Mouse (Mus musculus) spleen, adult 2 months (tissue): ENCODE measurements around the gene Lhx2. TPM values are rescaled to one million over a fixed set of nuclear protein-coding genes. Genes with fewer than 3 reads are reported as not detected.
A peak's percentile ranks its signal among the peaks of the same experiment; 100 is the strongest.

Source experiments
- DNase-seq, 2 experiments: peaks; one replicate each; pipeline versions ENCODE4 v3.0.0 to v3.0.0-alpha.2; 2012 to 2021; ENCODE audit warnings: low spot score in 2 of 2, low read depth in 1 of 2
- H3K27ac ChIP-seq: fragments of 200-500 bp; 2 replicates; pipeline ENCODE4 v1.5.1; 2012; ENCODE audit warnings: low read length, inconsistent platforms; ENCODE audit not compliant: insufficient read depth
- H3K27me3 ChIP-seq: fragments of 200-500 bp; 2 replicates; pipeline ENCODE4 v1.6.1; 2012; ENCODE audit warnings: mild to moderate bottlenecking, moderate library complexity, low read length, inconsistent platforms; ENCODE audit not compliant: control insufficient read depth, insufficient read depth
- H3K36me3 ChIP-seq: fragments of 200-500 bp; 2 replicates; pipeline ENCODE4 v1.6.1; 2012; ENCODE audit warnings: mild to moderate bottlenecking, low read length, inconsistent platforms; ENCODE audit not compliant: control insufficient read depth, insufficient read depth
- H3K4me1 ChIP-seq: fragments of 200-500 bp; 2 replicates; pipeline ENCODE4 v1.6.1; 2011; ENCODE audit warnings: inconsistent platforms; ENCODE audit not compliant: control insufficient read depth, insufficient read depth, insufficient read length
- H3K4me3 ChIP-seq: fragments of 200-500 bp; 2 replicates; pipeline ENCODE4 v1.5.1; 2011; ENCODE audit warnings: mild to moderate bottlenecking, inconsistent platforms; ENCODE audit not compliant: insufficient read depth, insufficient read length; ENCODE audit errors: extremely low read depth
- CTCF ChIP-seq: fragments of 200-500 bp; IDR thresholded peaks from 2 replicates; pipeline ENCODE4 v1.5.1; 2011; ENCODE audit warnings: mild to moderate bottlenecking, inconsistent platforms; ENCODE audit not compliant: insufficient read depth, insufficient read length, insufficient replicate concordance; ENCODE audit errors: extremely low read depth
- POLR2A ChIP-seq: fragments of 200-500 bp; IDR thresholded peaks from 2 replicates; pipeline ENCODE4 v1.6.1; 2011; ENCODE audit warnings: low read depth, low read length, inconsistent platforms
- WGBS: fragments of 180-500 bp; shearing (Covaris S2); methylation state at CpG from one replicate; pipeline ENCODE4 v1.1.7; 2018; 5-methylcytosine and 5-hydroxymethylcytosine counted together
- polyA plus RNA-seq: library from polyadenylated mRNA; depleted of rRNA; stranded (reverse); fragments of >200 nt; gene quantifications from 2 replicates; pipeline ENCODE4 v1.2.3, GENCODE M21; 2012

The Lhx2 gene
- polyA plus RNA-seq, 1 experiment = 0.30 TPM

GRCm38 (mm10) chr2:38346881-38347764 lies 8.0 kb downstream of the Lhx2 start:
- TF ChIP-seq CTCF = no peak
- no peak for TF ChIP-seq POLR2A
- Histone ChIP-seq H3K27me3 (peaks cover 49% of the 10 kb centered on the region), H3K4me1 (peaks cover 21% of the 10 kb centered on the region), H3K27ac (no peak overlapping the region), H3K36me3 (no peaks in the 10 kb centered on the region), H3K4me3 (no peak overlapping the region)
- no peak for DNase-seq
- 7% methylated on average over 15 of the region's 15 CpGs for WGBS

- no peak overlapping the region for H3K27ac ChIP-seq
- peaks cover 21% of the 10 kb centered on the region for H3K4me1 ChIP-seq
- peaks cover 56% of the 10 kb centered on the region for H3K27me3 ChIP-seq
- H3K4me3 ChIP-seq = peak overlapping the region; percentile 41
- H3K36me3 ChIP-seq = no peaks in the 10 kb centered on the region
- no peak for DNase-seq
- WGBS = 2% methylated on average over 53 of the region's 54 CpGs
- no peak for TF ChIP-seq POLR2A
- TF ChIP-seq CTCF = no peak
Measured at GRCm38 (mm10) chr2:38347811-38348551, 8.9 kb downstream of the Lhx2 start.

- peaks cover 57% of the 10 kb centered on the region for H3K27me3 ChIP-seq
- TF ChIP-seq POLR2A (no peak), CTCF (no peak)
- no peak overlapping the region for H3K4me3 ChIP-seq
- H3K36me3 ChIP-seq = no peaks in the 10 kb centered on the region
- WGBS = 5% methylated on average over 19 of the region's 19 CpGs
- peaks cover 21% of the 10 kb centered on the region for H3K4me1 ChIP-seq
- H3K27ac ChIP-seq = no peak overlapping the region
- DNase-seq = no peak
Measured at GRCm38 (mm10) chr2:38348660-38349420, 9.8 kb downstream of the Lhx2 start.

- no peaks in the 10 kb centered on the region for H3K36me3 ChIP-seq
- H3K4me3 ChIP-seq = no peak overlapping the region
- TF ChIP-seq POLR2A (no peak), CTCF (no peak)
- peaks cover 62% of the 10 kb centered on the region for H3K27me3 ChIP-seq
- 16% methylated on average over 12 of the region's 12 CpGs for WGBS
- H3K27ac ChIP-seq = no peak overlapping the region
- H3K4me1 ChIP-seq = peaks cover 21% of the 10 kb centered on the region
- no peak for DNase-seq
Measured at GRCm38 (mm10) chr2:38349447-38350350, 10.6 kb downstream of the Lhx2 start.

GRCm38 (mm10) chr2:38350386-38350785 lies 11.3 kb downstream of the Lhx2 start:
- Histone ChIP-seq H3K27me3 (peaks cover 65% of the 10 kb centered on the region), H3K27ac (no peak overlapping the region), H3K36me3 (no peaks in the 10 kb centered on the region), H3K4me1 (peaks cover 21% of the 10 kb centered on the region), H3K4me3 (peak overlapping the region; percentile 52)
- TF ChIP-seq POLR2A = no peak
- no peak for TF ChIP-seq CTCF
- no peak for DNase-seq
- WGBS = 2% methylated on average over 13 of the region's 13 CpGs

- Histone ChIP-seq H3K4me1 (peaks cover 21% of the 10 kb centered on the region), H3K4me3 (peak overlapping the region; percentile 52), H3K27ac (no peak overlapping the region), H3K36me3 (no peaks in the 10 kb centered on the region), H3K27me3 (peaks cover 65% of the 10 kb centered on the region)
- 1% methylated on average over 37 of the region's 37 CpGs for WGBS
- TF ChIP-seq POLR2A = no peak
- TF ChIP-seq CTCF = no peak
- DNase-seq = peak in 1 of 2 experiments; percentile 22
Measured at GRCm38 (mm10) chr2:38350796-38351195, 11.7 kb downstream of the Lhx2 start.
